Mouse (Mus musculus) 416B (cell line): ENCODE measurements around the gene Dennd1b.

Experiments
- DNase-seq: peaks from one replicate; pipeline ENCODE4 v3.0.0; 2011; ENCODE audit warnings: low read depth

Gene Dennd1b

DNA sequence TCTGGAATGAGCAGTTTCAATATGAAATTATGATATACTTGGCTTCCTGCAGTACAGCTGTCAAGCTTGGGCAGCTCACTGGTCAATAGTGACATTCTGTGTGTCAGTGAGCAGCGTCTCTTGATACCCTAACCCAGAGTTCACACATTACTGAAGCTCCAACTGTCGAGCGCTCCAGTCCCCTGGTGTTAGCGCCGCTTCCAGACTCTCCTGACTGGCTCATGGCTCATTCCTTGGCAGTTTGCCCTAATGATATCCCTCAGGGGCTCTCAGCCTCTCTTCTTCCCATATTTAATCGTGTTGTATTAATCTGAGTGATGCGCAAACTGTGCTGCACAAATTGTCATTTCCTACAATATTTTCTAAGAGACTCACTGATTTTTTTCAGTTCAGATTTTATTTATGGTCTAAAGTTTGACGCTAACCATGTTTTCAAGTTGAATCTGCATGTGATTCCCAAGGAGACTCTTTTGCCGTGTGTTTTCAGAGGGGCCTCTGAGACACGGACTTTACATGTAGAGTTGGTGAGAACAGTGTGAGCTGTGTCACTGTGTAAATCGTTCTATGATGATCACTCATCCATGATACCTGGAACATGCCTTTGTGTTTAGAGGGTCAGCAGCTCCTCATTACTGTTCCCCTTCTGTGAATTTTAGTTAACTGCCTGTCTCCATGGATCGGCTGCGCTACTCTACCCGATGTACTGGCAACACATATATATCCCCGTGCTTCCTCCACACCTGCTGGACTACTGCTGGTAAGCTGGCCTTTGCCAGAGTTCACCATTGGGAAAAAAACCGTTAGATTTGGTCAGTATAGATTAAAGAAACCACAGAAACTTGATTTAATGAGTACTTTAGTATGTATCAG is 117.5 kb downstream of the Dennd1b start:
- DNase-seq: no peak

DNA sequence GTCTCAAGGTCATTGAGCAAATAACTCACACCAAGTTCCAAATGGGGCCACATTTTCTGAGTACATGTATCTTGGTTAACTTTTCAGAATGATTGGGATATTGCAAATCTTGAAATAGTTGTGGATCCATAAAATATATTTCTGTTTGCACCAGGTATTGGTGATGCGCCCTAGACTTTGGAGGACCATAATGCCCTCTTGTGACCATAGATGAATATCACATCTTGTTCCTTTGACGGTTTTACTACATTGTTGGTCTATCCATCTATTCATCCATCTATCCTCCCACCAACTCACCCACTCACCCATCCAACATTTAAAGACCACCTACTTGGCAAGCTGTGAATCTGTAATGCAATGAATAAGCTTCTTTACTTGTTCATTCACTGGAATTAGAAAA is 120.1 kb downstream of the Dennd1b start:
- DNase-seq: peak; percentile 34

DNA sequence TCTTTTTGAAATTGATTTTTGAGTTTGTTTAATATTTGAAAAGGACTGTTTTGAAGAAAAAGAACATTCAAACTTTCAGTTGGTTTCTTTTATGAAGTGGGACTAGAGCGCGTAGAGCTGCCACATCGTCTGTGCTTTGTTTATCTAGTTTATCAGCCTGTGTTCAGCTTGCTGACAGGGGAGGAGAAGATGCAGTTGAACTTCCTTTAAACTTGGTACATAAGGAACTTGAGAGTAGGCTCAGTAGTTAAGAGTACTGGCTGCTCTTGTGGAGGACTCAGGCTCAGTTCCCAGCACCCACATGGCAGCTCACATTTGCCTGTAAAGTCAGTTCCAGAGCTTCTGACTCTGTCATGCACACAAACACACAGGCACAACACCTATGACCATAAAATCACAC is 124.3 kb downstream of the Dennd1b start:
- peak; percentile 27 for DNase-seq

DNA sequence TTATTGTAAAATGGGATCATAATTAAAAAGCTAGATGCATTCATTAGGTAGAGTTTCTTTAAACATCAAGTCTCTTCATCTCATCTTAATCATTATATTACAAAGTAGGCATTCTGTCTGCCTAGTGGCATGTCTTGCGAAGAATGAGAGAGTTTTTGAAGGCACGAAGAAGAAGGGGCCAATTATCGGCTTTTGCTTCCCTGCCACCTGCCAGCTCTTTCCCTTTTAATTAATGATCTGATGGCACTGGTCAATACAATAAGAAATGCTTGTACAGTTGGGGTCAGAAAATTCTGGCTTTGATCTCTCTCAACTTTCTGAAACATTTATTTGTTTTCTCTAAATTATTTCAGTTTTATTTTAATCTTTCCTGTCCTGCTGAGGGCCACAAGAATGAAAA is 127.5 kb downstream of the Dennd1b start:
- no peak for DNase-seq

DNA sequence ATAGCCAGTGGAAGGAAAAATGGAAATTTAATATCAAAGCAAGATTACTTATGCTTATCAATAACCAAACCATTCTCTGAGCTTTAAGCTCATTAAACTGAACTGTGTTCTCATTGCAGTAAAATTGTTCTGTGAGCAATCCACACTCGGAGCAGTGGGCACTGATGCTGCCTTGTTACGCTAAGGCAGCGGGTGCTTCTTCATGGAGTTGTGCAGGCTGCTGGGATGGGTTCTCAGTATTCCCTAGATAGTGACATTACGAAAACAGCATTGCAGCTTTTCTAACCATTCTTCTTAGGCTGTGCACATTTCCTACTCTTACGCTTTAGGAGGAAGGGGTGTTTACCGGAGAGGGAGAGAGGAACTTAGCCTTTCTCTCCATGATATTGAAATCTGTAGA is 128.5 kb downstream of the Dennd1b start:
- DNase-seq: no peak

DNA sequence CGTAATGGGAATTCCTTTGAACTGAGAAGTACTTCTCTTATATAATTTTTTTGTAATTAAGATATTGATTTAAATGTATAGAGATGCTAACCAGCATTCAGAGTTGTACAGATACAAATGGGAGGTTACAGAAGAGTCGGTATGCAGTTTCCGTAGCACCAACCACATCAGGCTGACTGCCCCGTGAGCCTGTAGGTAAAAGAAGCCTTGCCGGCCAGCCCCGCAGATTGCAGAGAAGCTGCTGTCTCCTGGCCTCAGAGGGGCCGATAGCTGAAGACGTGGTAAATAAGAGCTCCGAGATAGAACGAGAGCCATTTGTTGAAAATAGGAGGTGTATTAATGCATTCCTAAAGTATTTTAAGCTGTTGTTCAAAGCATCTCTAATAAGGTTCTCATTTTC is 128.9 kb downstream of the Dennd1b start:
- no peak for DNase-seq

DNA sequence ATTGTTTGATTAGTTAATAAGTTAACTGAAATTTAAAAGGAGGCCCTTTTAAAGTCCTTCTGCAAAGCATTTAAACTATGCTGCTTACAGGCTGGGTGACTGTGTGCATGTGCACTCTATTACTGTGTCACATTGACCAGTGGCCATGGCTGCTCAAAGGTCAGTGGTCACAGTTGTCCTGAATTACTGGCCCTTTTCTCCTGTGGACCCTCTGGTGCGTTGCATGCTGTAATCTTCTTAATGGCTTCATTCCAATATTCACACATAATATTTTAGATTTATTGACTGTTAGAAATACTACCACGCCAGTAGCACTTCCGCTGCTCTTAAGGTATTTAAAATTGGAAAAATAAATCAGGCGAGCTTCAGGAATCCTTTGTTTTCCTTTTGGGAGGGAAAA is 129.5 kb downstream of the Dennd1b start:
- no peak for DNase-seq

DNA sequence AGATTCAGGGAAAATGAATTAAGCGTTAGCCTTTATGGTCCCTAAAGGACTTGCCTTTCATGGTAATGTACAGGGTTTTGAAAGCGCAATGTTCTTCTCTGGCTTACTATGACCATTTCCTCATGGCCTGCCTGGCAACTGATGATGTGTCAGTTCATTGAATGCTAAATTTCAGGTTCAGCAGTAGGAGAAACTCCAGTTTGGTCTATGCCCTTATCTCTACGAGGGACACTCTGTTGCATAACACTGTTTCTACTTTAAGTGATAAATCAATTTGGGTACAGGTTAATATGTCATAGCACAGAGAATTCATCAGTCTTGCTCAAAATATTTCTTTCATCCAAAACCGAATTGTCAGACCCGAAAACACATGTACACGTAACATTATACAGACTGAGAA is 133.1 kb downstream of the Dennd1b start:
- no peak for DNase-seq

DNA sequence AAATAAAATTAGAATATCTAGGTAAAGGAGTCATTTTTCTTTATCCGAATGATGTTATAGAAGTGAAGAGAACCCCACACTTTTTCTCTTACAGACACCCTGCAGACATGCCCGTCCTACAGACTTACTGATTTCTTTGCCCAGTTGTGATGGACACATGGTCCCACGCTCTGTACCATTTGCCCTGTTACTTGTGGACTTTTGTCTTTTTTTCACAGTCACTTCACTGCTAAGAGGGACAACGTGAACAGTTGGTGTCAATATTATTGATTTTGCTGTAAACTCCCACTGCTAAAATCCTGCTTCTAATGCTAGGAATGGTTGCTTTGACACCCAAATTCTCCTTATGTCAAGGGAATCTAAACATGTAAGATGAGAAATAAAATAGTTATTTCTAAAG is 134.9 kb downstream of the Dennd1b start:
- no peak for DNase-seq

DNA sequence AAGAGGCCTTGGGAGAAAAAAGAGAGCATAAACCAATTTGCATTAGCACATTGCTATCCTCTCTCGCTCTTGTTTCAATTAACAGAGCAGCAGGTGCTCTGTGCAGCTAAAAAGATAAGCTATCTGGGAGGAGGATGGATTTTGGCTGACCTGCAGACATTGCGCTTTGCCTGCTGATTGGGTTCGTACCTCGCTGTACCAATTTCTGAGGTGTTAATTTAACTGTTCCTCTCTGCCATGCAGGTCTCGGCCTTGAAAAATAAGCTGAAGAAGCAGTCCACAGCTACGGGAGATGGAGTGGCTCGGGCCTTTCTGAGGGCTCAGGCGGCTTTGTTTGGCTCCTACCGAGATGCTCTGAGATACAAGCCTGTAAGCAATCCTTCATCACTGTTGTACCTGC is 138.5 kb downstream of the Dennd1b start:
- DNase-seq: no peak

DNA sequence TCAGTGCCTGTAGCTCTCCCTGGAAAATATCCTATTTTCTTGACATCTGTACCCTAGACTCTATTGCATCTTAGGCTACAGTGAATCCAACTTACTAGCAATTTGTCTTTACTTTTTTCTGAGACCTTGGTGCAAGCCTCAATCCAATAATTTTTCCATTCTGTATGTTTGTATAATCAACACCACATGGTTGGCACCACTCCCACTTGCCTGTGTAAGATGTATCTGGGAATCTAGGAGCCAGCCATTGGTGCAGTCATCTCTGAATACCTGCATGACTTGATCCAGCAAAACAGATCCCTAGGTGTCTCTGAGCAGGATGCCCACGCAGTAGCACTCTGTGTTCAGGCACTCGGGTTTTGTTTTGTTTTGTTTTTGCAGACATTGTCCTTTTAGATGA is 145.0 kb downstream of the Dennd1b start:
- no peak for DNase-seq

DNA sequence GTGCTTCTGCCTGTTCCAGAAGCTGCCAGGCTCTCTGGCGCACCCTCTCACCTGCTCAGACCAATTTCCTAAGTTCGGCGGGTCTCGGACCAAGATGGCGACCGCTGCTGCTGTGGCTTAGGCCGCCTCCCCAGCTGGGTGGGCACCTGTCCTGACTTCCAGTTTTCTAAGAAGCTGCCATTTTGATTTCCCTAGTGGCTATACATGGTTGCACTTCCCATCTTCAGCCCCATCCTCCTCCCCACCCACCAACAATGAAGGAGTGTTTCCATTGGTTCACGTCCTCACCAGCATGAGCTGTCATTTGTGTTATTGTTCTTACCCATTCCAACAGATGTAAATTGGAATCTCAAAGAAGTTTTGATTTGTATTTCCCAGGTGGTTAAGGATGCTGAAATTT is 159.4 kb downstream of the Dennd1b start:
- no peak for DNase-seq

DNA sequence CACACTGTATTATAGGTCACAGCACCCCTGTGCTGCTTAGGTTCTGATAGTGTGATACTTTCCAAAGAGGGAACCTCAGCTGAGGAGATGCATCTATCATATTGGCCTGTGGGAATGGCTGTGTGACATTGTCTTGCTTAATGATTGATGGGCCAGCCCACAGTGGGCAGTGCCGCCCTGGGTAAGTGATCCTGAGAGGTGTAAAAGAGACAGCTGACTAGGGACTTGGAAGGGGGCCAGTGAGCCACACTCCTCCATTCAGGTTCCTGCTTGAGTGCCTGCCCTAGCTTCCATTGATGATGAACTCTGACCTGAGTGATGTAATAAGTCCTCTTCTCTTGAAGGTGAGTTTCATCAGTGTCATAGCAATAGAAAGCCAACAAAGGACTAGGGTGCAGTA is 176.4 kb downstream of the Dennd1b start:
- DNase-seq: no peak

DNA sequence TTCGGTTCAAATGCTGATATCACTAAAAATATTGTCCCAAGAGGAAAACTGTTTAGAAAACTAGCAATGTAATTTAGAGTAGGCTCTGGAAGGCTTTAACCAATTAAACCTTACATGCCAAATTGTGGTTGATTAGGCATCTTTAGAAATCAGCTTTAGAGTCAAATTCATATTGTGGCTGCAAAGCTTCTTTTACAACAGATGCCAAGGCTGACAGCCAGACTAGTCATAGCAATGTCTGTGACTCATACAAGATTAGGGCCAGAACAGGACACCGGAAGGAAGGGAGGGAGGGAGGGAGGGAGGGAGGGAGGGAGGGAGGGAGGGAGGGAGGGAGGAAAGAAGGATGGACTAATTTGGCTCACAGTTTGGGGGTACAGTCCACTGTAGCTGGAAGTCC is 182.3 kb downstream of the Dennd1b start:
- peak; percentile 53 for DNase-seq

DNA sequence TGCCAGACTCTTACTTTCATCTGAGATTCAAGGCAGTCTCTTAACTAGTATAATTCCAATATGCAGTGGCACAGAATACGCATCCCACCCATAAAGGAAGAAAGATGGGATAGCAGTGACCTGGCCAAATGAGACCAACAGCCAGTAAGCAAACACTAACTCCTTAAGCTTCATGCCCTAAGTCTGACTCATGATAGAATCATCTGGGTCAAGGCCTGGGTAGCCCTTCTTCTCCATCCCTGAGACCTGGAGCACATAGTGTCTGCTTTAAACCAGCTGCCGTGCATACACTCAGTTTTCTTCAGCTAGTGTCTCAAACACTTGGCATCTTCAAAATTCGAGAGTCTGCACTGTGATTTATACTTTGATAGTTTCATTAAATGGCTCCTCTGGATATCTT is 183.1 kb downstream of the Dennd1b start:
- no peak for DNase-seq

DNA sequence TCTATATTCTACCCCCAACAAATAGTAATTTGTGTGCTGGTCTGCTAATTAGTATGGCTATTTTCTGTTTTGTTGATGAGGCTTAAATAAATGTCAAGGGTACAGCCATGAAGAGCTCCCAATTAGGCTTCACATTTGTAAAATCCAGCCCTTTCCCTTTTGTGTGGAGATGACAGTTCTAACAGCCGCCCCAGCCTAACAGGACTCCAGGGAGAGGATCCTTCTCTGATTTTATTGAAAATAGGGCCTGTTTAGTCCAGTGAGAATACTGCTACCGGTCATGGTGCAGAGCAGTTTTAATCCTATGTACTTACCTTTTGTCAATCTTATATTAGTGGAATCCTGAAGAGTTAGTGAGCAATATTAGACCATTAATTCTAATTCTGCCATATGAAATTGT is 189.8 kb downstream of the Dennd1b start:
- DNase-seq: no peak

DNA sequence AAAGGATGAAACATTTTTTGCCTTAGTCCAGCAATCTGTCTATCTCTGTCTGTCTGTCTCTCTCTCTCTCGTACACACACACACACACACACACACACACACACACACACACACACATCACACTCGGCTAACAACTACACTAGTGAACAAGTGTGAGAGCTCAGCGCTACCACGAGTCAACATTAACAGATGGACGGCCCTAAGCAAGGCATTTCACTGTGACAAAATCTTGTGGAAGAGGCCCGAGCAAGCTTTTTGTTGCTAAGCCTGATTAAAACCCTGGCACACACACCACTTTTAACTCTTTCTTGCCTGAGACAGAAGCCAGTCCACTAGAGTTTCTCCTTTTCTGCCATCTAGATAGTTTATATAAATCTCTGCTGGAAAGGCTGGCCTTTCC is 190.3 kb downstream of the Dennd1b start:
- DNase-seq: no peak

DNA sequence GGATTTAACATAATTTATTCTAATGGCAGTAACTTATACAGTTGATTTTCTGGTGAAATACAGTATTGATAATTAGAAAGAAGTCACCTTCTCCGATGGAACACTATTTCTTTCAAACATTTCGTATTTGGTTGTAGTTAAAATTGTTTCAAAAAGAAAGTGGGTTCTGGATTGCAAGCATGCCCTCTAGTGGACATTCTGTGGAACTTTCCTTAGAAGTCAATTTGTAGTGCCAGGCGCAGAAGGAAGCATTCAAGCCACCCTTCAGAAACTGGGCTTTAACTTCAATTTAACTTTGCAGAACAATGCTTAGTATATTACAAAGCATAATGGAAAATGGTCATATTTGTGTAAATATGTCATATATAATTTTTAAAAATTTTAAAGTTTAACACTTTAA is 193.2 kb downstream of the Dennd1b start:
- DNase-seq: peak; percentile 65

DNA sequence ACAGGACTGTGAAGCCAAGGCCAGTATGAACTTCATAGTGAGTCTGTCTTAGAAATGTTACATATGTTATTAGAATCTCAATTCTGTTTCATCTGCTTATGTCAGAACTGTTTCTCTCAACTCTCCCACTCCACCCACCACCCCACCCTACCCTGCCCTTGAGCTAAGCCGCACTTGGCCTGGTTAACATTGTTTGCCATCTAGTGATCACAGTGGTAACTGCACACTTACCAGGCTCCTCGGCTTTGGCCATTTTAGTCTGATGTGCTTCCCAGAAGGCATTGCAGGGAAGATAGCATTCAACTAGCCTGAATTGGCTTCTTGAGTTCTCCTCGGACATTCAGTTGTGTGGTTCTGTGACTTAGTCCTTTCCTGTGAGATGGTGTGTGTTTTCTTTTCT is 198.4 kb downstream of the Dennd1b start:
- peak; percentile 52 for DNase-seq

DNA sequence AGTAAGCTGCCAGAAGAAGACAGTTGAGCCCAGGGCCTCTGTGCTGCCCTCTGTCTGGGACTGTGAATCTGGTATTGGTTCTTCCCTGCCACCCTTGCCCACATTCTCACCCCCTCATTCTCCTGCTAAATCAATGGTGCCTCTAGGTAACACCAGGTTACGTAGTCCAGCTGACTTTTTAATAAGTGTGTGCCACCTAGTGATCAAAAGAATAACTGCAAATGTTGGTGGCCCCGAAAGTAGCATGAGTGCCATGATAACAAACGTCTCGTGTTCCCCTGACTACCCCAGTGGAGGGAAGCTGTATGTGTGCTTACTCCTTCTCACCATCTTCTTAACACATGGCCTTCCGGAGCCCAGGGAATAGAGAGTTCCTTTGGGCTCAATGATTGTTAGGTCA is 199.6 kb downstream of the Dennd1b start:
- DNase-seq: peak; percentile 59

DNA sequence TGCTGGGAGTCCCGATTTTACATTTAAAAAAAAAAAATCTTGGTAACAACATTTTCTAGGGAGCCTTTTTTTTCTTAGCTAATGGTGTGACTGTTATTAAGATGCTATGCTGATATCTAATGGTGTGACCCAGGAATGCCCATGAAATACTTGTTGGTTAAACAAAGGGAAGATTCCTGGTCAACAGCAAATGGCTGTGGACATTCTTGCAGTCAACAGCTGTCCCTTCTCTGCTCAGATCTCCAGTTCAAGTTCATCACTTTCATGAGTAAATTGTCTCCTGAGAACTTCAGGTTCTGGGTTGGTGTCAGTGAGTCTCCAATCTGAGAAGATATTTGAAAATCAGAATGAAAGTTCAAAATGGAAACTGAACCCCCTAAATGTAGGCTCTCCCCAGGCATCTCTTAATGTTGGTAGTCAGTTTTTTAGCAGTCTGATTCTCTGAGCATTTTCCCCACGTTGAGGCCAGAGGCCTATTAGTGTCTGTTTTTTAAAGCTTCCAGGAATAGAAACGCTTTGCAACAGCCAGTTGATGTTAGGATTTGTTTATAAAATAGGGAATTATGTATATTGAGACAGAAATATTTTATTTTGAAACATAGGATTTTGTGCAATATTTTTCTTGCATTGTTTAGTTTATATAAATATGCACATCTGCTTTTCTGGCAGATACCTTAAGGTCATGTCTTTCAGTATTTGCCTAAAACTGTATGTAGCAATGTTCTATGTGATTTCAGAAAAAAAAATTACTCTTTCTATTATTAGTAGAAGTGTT is 211.0 kb downstream of the Dennd1b start:
- no peak for DNase-seq

DNA sequence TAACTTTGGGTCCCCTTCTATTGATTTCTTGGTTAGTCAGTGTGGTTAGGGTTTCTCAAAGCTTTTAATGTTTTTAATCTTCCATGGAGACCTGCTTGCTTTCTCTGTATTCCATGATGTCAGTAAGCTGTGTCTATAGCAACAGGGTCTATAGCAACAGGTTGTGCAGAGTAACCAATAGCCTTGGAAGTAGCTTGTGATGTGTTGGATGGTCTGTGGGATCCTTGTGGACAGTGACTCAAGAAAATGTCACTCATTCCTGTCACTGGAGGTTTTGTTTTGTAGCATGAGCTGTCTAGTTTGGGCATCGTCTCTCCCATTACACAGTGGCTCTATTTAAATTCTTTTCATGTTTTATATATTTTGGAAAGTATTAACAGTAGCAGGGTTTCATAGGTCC is 216.5 kb downstream of the Dennd1b start:
- DNase-seq: no peak

DNA sequence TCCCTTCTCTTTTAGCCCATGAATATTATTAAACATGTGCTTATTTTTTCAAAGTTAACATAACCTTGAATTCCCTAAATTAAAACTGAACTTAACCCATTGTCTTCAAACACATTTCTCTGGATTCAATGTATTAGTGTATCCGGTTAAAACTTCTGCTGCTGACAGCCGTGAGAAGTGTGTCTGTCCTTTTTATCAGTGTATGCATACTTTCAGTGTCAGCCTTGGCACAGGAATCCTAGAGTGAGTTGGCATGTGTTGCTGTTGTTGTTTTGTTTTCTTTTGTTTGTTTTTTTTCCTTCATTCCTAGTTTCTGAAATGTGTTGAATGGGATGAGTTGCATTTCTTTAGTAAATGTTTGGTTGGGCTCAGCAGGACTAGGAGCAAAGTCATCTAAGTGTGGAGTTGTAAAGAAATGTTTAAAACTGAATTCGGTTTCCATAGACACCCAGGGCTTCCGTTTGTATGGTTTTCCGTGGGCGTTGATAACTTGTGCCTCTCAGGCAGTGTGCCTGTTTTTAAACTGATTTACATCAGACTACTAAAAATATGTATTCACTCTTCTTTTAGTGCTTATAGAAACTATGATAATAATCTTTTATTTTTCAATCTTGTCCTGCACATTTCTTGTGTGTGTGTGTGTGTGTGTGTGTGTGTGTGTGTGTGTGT is 217.4 kb downstream of the Dennd1b start:
- no peak for DNase-seq
